Mouse (Mus musculus) splenic B cell, adult 2 months (primary cell): Measurements from ENCODE around the gene Thoc7.
A peak's percentile ranks its signal among the peaks of the same experiment; 100 is the strongest.
"Not testable (repeated sequence)": the region's sequence is repeated elsewhere in the genome, so short reads cannot be mapped to it uniquely, and the experiment has no call there.

ENCODE experiments used
- DNase-seq: peaks from one replicate; pipeline ENCODE4 v3.0.0-alpha.2; 2011; ENCODE audit warnings: low read depth, low spot score
- H3K27me3 ChIP-seq: 2 replicates; pipeline ENCODE4 v1.6.1; 2012; ENCODE audit warnings: mild to moderate bottlenecking, low read length, moderate library complexity, mixed read lengths; ENCODE audit not compliant: control insufficient read depth, poor library complexity, insufficient read depth, severe bottlenecking
- H3K36me3 ChIP-seq: 2 replicates; pipeline ENCODE4 v1.6.1; 2012; ENCODE audit warnings: mild to moderate bottlenecking, low read length, moderate library complexity, mixed read lengths; ENCODE audit not compliant: control insufficient read depth, poor library complexity, insufficient read depth, severe bottlenecking

The Thoc7 gene

GRCm38 (mm10) chr14:13960482-13961325 is 948 bp downstream of the Thoc7 start:
- H3K27me3 ChIP-seq, result no peaks in the 10 kb centered on the region
- peak; percentile 68 for DNase-seq
- no peaks in the 10 kb centered on the region for H3K36me3 ChIP-seq

GRCm38 (mm10) chr14:13960079-13960478 is 1.6 kb downstream of the Thoc7 start:
- no peaks in the 10 kb centered on the region for H3K27me3 ChIP-seq
- peak; percentile 52 for DNase-seq
- H3K36me3 ChIP-seq, result no peaks in the 10 kb centered on the region

- not testable (repeated sequence) for H3K27me3 ChIP-seq, DNase-seq
Measured at GRCm38 (mm10) chr14:13952151-13952550, 9.5 kb downstream of the Thoc7 start.

GRCm38 (mm10) chr14:13950401-13950800 is 11.3 kb downstream of the Thoc7 start:
- H3K36me3 ChIP-seq, result peaks cover 8% of the 10 kb centered on the region
- DNase-seq, result peak; percentile 67
- H3K27me3 ChIP-seq, result no peaks in the 10 kb centered on the region

More at GRCm38 (mm10) chr14:13952151-13952550, 9.5 kb downstream of the Thoc7 start:
- not testable (repeated sequence) for H3K36me3 ChIP-seq

- Histone ChIP-seq H3K27me3 (no peaks in the 10 kb centered on the region), H3K36me3 (peaks cover 8% of the 10 kb centered on the region)
- DNase-seq, result no peak
Measured at GRCm38 (mm10) chr14:13948345-13948744, 13.3 kb downstream of the Thoc7 start.

- Histone ChIP-seq H3K36me3 (peaks cover 5% of the 10 kb centered on the region), H3K27me3 (no peaks in the 10 kb centered on the region)
- no peak for DNase-seq
Measured at GRCm38 (mm10) chr14:13944686-13945085, 17.0 kb downstream of the Thoc7 start.

- DNase-seq, result no peak
- Histone ChIP-seq H3K36me3 (no peaks in the 10 kb centered on the region), H3K27me3 (no peaks in the 10 kb centered on the region)
Measured at GRCm38 (mm10) chr14:13934052-13934371, 27.6 kb downstream of the Thoc7 start.

GRCm38 (mm10) chr14:13933290-13934051 is 28.2 kb downstream of the Thoc7 start:
- H3K27me3 ChIP-seq, result no peaks in the 10 kb centered on the region
- peak; percentile 5 for DNase-seq

GRCm38 (mm10) chr14:13917630-13918029 is 44.0 kb downstream of the Thoc7 start:
- no peaks in the 10 kb centered on the region for H3K36me3 ChIP-seq
- peak; percentile 69 for DNase-seq
- H3K27me3 ChIP-seq, result no peaks in the 10 kb centered on the region

More at GRCm38 (mm10) chr14:13933290-13934051, 28.2 kb downstream of the Thoc7 start:
- H3K36me3 ChIP-seq, result no peaks in the 10 kb centered on the region

GRCm38 (mm10) chr14:13917208-13917607 is 44.4 kb downstream of the Thoc7 start:
- no peak for DNase-seq
- no peaks in the 10 kb centered on the region for H3K36me3 ChIP-seq
- H3K27me3 ChIP-seq, result no peaks in the 10 kb centered on the region

GRCm38 (mm10) chr14:13915207-13915606 is 46.4 kb downstream of the Thoc7 start:
- no peak for DNase-seq
- no peaks in the 10 kb centered on the region for H3K27me3 ChIP-seq
- no peaks in the 10 kb centered on the region for H3K36me3 ChIP-seq

GRCm38 (mm10) chr14:13914387-13915082 is 47.1 kb downstream of the Thoc7 start, which contains the start of gene Gm281:
Gene Gm281, minus strand, starts transcription at chr14:13914478.
- no peak for DNase-seq
- no peaks in the 10 kb centered on the region for H3K27me3 ChIP-seq

GRCm38 (mm10) chr14:13910148-13910547 is 51.5 kb downstream of the Thoc7 start:
- H3K27me3 ChIP-seq, result no peaks in the 10 kb centered on the region; the same call in 1 of the 2 replicates
- no peaks in the 10 kb centered on the region for H3K36me3 ChIP-seq
- no peak for DNase-seq

More at GRCm38 (mm10) chr14:13914387-13915082, 47.1 kb downstream of the Thoc7 start, which contains the start of gene Gm281:
- H3K36me3 ChIP-seq, result no peaks in the 10 kb centered on the region

GRCm38 (mm10) chr14:13907145-13907544 is 54.5 kb downstream of the Thoc7 start:
- Histone ChIP-seq H3K27me3 (no peaks in the 10 kb centered on the region; the same call in 1 of the 2 replicates), H3K36me3 (no peaks in the 10 kb centered on the region)
- no peak for DNase-seq
